Comparison of ENCODE assay signal across 17 mouse cellular contexts in the genomic region with DNA sequence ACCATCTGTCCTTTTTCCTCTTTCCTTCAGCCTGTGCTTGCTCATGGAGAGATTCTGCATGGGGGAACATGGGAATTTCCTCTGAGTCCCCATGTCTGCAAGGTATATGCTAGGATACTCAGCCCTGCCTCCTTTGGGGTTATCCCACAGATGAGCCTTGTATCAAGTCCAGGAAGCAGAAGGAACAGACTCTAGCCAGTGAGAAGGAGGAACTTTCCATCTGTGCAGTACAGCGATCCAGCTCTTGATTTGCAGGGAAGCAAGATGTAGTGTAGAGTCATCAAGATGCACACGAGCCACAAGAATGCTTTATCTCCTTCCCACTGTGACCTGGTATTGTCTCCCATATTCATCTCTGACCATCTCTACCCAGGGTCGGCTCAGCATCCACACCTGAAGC.
A peak's percentile ranks its signal among the peaks of the same experiment; 100 is the strongest.
DNase-seq lines count a peak whose midpoint lies in the region; ATAC-seq and TF ChIP-seq lines count a peak whose summit lies in the region.
"Had no signal": no experiment of that assay in that cellular context is flagged by ENCODE, and none has a peak within 500 bp of the region (broad histone marks: within the 10 kb centered on the region; RNA-seq: fewer than 3 reads in every experiment).

No protein-coding gene starts in this region.

- WGBS in forebrain, embryonic 16.5 days = 68% methylated on average over 3 of the region's 3 CpGs

- no peaks in the 10 kb centered on the region for H3K27me3 ChIP-seq in forebrain, embryonic 16.5 days (replicated peaks; ENCODE audit: control insufficient read depth, insufficient read depth, low read length)

- no peaks in the 10 kb centered on the region for H3K36me3 ChIP-seq in forebrain, embryonic 16.5 days (ENCODE audit: control insufficient read depth, insufficient read depth)
- H3K36me3 ChIP-seq: embryonic facial prominence, embryonic 10.5 days; heart, embryonic 10.5 days; limb, embryonic 10.5 days; neural tube, embryonic 13.5 days had no signal

- H3K9ac ChIP-seq in forebrain, embryonic 16.5 days (replicated peaks; ENCODE audit: low read depth, low read length) = no peak overlapping the region
- H3K9ac ChIP-seq: neural tube, embryonic 13.5 days had no signal

- TF ChIP-seq CTCF in brain, embryonic 14.5 days (IDR thresholded peaks at IDR 0.05; ENCODE audit: borderline replicate concordance, extremely low read depth, insufficient read depth, insufficient read length) = no peak

- no peak for TF ChIP-seq POLR2A in brain, embryonic 14.5 days (IDR thresholded peaks at IDR 0.05; ENCODE audit: borderline replicate concordance, extremely low read depth, insufficient read depth, insufficient read length, poor library complexity, severe bottlenecking)

- DNase-seq in frontal cortex, postnatal 14 days (ENCODE audit: low spot score in 2 of 2) = no peak
- peak; percentile 18 to 23 for DNase-seq in layer of hippocampus, adult 8-10 months (ENCODE audit: low spot score in 2 of 2)
- no peak for DNase-seq in layer of hippocampus, postnatal 25 days (ENCODE audit: extremely low spot score in 1 of 2, low spot score in 1 of 2)
- peak; percentile 45 for DNase-seq in brain, embryonic 14.5 days (ENCODE audit: low read depth)
- no peak for DNase-seq in kidney, postnatal 25 days
- DNase-seq: kidney, postnatal 14 days; lung, adult 18-20 months; lung, postnatal 14 days had no signal

- H3K4me3 ChIP-seq in forebrain, embryonic 16.5 days (replicated peaks; ENCODE audit: low read length) = no peak overlapping the region
- H3K4me3 ChIP-seq: embryonic facial prominence, embryonic 10.5 days; heart, embryonic 10.5 days; limb, embryonic 10.5 days; megakaryocyte, embryonic 14.5 days; neural tube, embryonic 13.5 days had no signal

- no peaks in the 10 kb centered on the region for H3K9me3 ChIP-seq in forebrain, embryonic 16.5 days (ENCODE audit: control insufficient read depth, low read length)
- H3K9me3 ChIP-seq: embryonic facial prominence, embryonic 10.5 days; heart, embryonic 10.5 days; limb, embryonic 10.5 days; megakaryocyte, embryonic 14.5 days; neural tube, embryonic 13.5 days had no signal

- H3K4me2 ChIP-seq in forebrain, embryonic 16.5 days (ENCODE audit: low read length) = no peak overlapping the region
- H3K4me2 ChIP-seq: liver, embryonic 11.5 days; neural tube, embryonic 13.5 days had no signal

- peak overlapping the region; percentile 62 for H3K27ac ChIP-seq in forebrain, embryonic 16.5 days (ENCODE audit: low read length)
- H3K27ac ChIP-seq: embryonic facial prominence, embryonic 10.5 days; heart, embryonic 10.5 days; limb, embryonic 10.5 days; neural tube, embryonic 13.5 days had no signal

- peaks cover 29% of the 10 kb centered on the region for H3K4me1 ChIP-seq in forebrain, embryonic 16.5 days (replicated peaks; ENCODE audit: control insufficient read depth, insufficient read depth, low read length)

- peak; percentile 85 for ATAC-seq in frontal cortex, adult (ENCODE audit: low TSS enrichment)
- peak; percentile 19; the same call in 1 of the 2 replicates for ATAC-seq in forebrain, embryonic 16.5 days
- ATAC-seq: inflammation-experienced regulatory T-cells, adult 6 months had no signal

Comparison
In these comparisons a context has a peak if more than half of its experiments do, and no peak if none do; other contexts are left out.
1. DNase-seq: peak in layer of hippocampus, adult 8-10 months (2 of 2) and brain, embryonic 14.5 days (single experiment); none in frontal cortex, postnatal 14 days (0 of 2), layer of hippocampus, postnatal 25 days (0 of 2) and kidney, postnatal 25 days (0 of 2).